ENCODE assay signal across 8 mouse cellular contexts in genomic region chr2:84429724-84430123, GRCm38 (mm10). TPM values are rescaled to one million over a fixed set of nuclear protein-coding genes. Genes with fewer than 3 reads are reported as not detected.
DNase-seq lines count a peak whose midpoint lies in the region; ATAC-seq and TF ChIP-seq lines count a peak whose summit lies in the region.

No protein-coding gene starts in this region.

- no peak overlapping the region for H3K27ac ChIP-seq in heart, adult 2 months
- H3K27ac ChIP-seq in heart, embryonic 11.5 days (ENCODE audit: low read depth, low read length): no peak overlapping the region
- no peak overlapping the region for H3K27ac ChIP-seq in forebrain, embryonic 15.5 days (replicated peaks)

- intact Hi-C loops in heart, adult 2 months (cut with DNase I): loop anchor here (1.0 to 5.0 kb wide), 4 partner anchors 92 to 392 kb away; no protein-coding TSS in a partner anchor

- H3K4me3 ChIP-seq in heart, adult 2 months: no peak overlapping the region
- no peak overlapping the region for H3K4me3 ChIP-seq in heart, embryonic 11.5 days (ENCODE audit: low read depth, low read length)
- H3K4me3 ChIP-seq in forebrain, embryonic 15.5 days: no peak overlapping the region
- no peak overlapping the region for H3K4me3 ChIP-seq in lung, adult 2 months (replicated peaks; ENCODE audit: extremely low read depth, low read depth, low read length)

- no peak overlapping the region for H3K9ac ChIP-seq in heart, adult 2 months (ENCODE audit: low read depth, low read length)
- H3K9ac ChIP-seq in heart, embryonic 11.5 days (ENCODE audit: low read depth, low read length): no peak overlapping the region
- no peak overlapping the region for H3K9ac ChIP-seq in forebrain, embryonic 15.5 days (replicated peaks)

- no peak for TF ChIP-seq EP300 in heart, adult 2 months (IDR thresholded peaks at IDR 0.05; ENCODE audit: insufficient read depth, low read depth, low read length)

- H3K79me2 ChIP-seq in heart, adult 2 months (replicated peaks; ENCODE audit: control insufficient read depth, insufficient read depth, low read length): no peaks in the 10 kb centered on the region

- no peak for ATAC-seq in heart, embryonic 11.5 days (replicated peaks; ENCODE audit: insufficient number of reproducible peaks, low FRiP score, low TSS enrichment)
- peak; percentile 79 for ATAC-seq in forebrain, embryonic 15.5 days (replicated peaks)

- peaks cover 1% of the 10 kb centered on the region for H3K4me1 ChIP-seq in heart, adult 2 months (ENCODE audit: control insufficient read depth, insufficient read depth, low read length)
- no peaks in the 10 kb centered on the region; the same call in 1 of the 2 replicates for H3K4me1 ChIP-seq in heart, embryonic 11.5 days (ENCODE audit: control insufficient read depth, insufficient read depth, low read length)
- H3K4me1 ChIP-seq in forebrain, embryonic 15.5 days: peaks cover 6% of the 10 kb centered on the region; the same call in 1 of the 2 replicates
- peaks cover 5% of the 10 kb centered on the region for H3K4me1 ChIP-seq in lung, adult 2 months (ENCODE audit: control insufficient read depth, insufficient read depth, low read length)

- no peak for DNase-seq in heart, adult 2 months
- DNase-seq in urinary bladder, postnatal 14 days (ENCODE audit: low spot score): peak; percentile 11
- no peak for DNase-seq in urinary bladder, postnatal 25 days (ENCODE audit: low spot score)
- no peak for DNase-seq in lung, adult 2 months
- DNase-seq in retina, postnatal 7 days (ENCODE audit: low read depth, low spot score): peak; percentile 36
- DNase-seq in testis, postnatal 10 days (ENCODE audit: low spot score): no peak

- no peak overlapping the region for H3K4me2 ChIP-seq in heart, embryonic 11.5 days
- no peak overlapping the region for H3K4me2 ChIP-seq in forebrain, embryonic 15.5 days (replicated peaks)

- H3K27me3 ChIP-seq in heart, adult 2 months (ENCODE audit: control insufficient read depth, insufficient read depth, low read length): no peaks in the 10 kb centered on the region
- no peaks in the 10 kb centered on the region for H3K27me3 ChIP-seq in heart, embryonic 11.5 days (ENCODE audit: control insufficient read depth, insufficient read depth, low read length)
- H3K27me3 ChIP-seq in forebrain, embryonic 15.5 days: no peaks in the 10 kb centered on the region

- no peak for TF ChIP-seq POLR2A in heart, adult 2 months (IDR thresholded peaks at IDR 0.05; ENCODE audit: insufficient read depth, low read depth, low read length)
- no peak for TF ChIP-seq POLR2A in lung, adult 2 months (IDR thresholded peaks at IDR 0.05; ENCODE audit: borderline replicate concordance, extremely low read depth, low read depth, low read length)

- H3K36me3 ChIP-seq in heart, adult 2 months (ENCODE audit: control insufficient read depth, insufficient read depth, low read length): no peaks in the 10 kb centered on the region
- no peaks in the 10 kb centered on the region for H3K36me3 ChIP-seq in heart, embryonic 11.5 days (ENCODE audit: control insufficient read depth, insufficient read depth, low read length)
- H3K36me3 ChIP-seq in forebrain, embryonic 15.5 days: no peaks in the 10 kb centered on the region

- WGBS in heart, adult 2 months: 35% methylated on average over 11 of the region's 11 CpGs
- 46% methylated on average over 11 of the region's 11 CpGs for WGBS in heart, embryonic 11.5 days (ENCODE audit: insufficient replicate concordance)
- 54% methylated on average over 11 of the region's 11 CpGs for WGBS in forebrain, embryonic 15.5 days
- WGBS in lung, adult 2 months: 30% methylated on average over 11 of the region's 11 CpGs

- H3K9me3 ChIP-seq in heart, embryonic 11.5 days (replicated peaks; ENCODE audit: control insufficient read depth, low read length): no peaks in the 10 kb centered on the region
- H3K9me3 ChIP-seq in forebrain, embryonic 15.5 days: no peaks in the 10 kb centered on the region

- TF ChIP-seq CTCF in heart, adult 2 months (IDR thresholded peaks at IDR 0.05): peak; percentile 84
- peak; percentile 20; the same call in 1 of the 2 replicates for TF ChIP-seq CTCF in lung, adult 2 months (IDR thresholded peaks at IDR 0.05; ENCODE audit: insufficient read depth, low read length)

RNA-seq across cellular contexts. Expression of gene Calcrl, which starts 4.5 kb away (rescaled TPM):
- total RNA-seq in heart, adult 2 months (2021): 10 to 100 TPM; 23.2 to 25.6 TPM
- 8.2 and 13.9 TPM in 2 replicates for polyA plus RNA-seq in heart, adult 2 months (2012; rRNA removed)
- polyA plus RNA-seq in heart, embryonic 11.5 days (2014; fragmentation: Nextera tagmentation; extraction: Ambion mirVana): 59.6 and 68.1 TPM in 2 replicates
- polyA plus RNA-seq in forebrain, embryonic 15.5 days (2015; fragmentation: Nextera tagmentation; extraction: Ambion mirVana): 5.7 and 6.9 TPM in 2 replicates
- polyA plus RNA-seq in lung, adult 2 months (2012; rRNA removed): 128 and 192 TPM in 2 replicates

RNA-seq across cellular contexts. Expression of gene Tfpi, which starts 46.9 kb away (rescaled TPM):
- total RNA-seq in heart, adult 2 months (2021): 10 to 100 TPM; 54.1 to 56.9 TPM
- 19.9 and 56.8 TPM in 2 replicates for polyA plus RNA-seq in heart, adult 2 months (2012; rRNA removed)
- 76.3 and 83.8 TPM in 2 replicates for polyA plus RNA-seq in heart, embryonic 11.5 days (2014; fragmentation: Nextera tagmentation; extraction: Ambion mirVana)
- 9.7 and 10.7 TPM in 2 replicates for polyA plus RNA-seq in forebrain, embryonic 15.5 days (2015; fragmentation: Nextera tagmentation; extraction: Ambion mirVana)
- 6.2 and 10.5 TPM in 2 replicates for polyA plus RNA-seq in lung, adult 2 months (2012; rRNA removed)

Comparison
In these comparisons a context has a peak if more than half of its experiments do, and no peak if none do; other contexts are left out.
1. DNase-seq: peak in urinary bladder, postnatal 14 days (single experiment) and retina, postnatal 7 days (single experiment); none in heart, adult 2 months (0 of 2), urinary bladder, postnatal 25 days (single experiment), lung, adult 2 months (single experiment) and testis, postnatal 10 days (single experiment).